Mouse (Mus musculus) thymus, postnatal 25 days (tissue): Measurements from ENCODE around the gene Prkab2.
A peak's percentile ranks its signal among the peaks of the same experiment; 100 is the strongest.

Experiments
- DNase-seq: peaks from one replicate; pipeline ENCODE4 v3.0.0; 2022

The Prkab2 gene

GRCm38 (mm10) chr3:97651604-97652003, 6.4 kb upstream of the Prkab2 start:
- no peak for DNase-seq

- DNase-seq, result no peak
These were observed 4.2 kb upstream of the Prkab2 start for GRCm38 (mm10) chr3:97653781-97654180.

GRCm38 (mm10) chr3:97654901-97655300, 3.1 kb upstream of the Prkab2 start:
- peak; percentile 46 for DNase-seq

GRCm38 (mm10) chr3:97658426-97659193, 617 bp downstream of the Prkab2 start:
- DNase-seq, result no peak

- DNase-seq, result no peak
These were observed 1.8 kb downstream of the Prkab2 start for GRCm38 (mm10) chr3:97659746-97660145.

GRCm38 (mm10) chr3:97661206-97661605, 3.2 kb downstream of the Prkab2 start:
- no peak for DNase-seq

- no peak for DNase-seq
These were observed 7.5 kb downstream of the Prkab2 start for GRCm38 (mm10) chr3:97665525-97665924.

- no peak for DNase-seq
These were observed 8.2 kb downstream of the Prkab2 start for GRCm38 (mm10) chr3:97666154-97666553.

- DNase-seq, result no peak
These were observed 9.2 kb downstream of the Prkab2 start for GRCm38 (mm10) chr3:97667093-97667675.

GRCm38 (mm10) chr3:97674644-97675110, 16.7 kb downstream of the Prkab2 start, which contains the start of gene Gm17651:
Gene Gm17651, minus strand, starts transcription at chr3:97674694.
- no peak for DNase-seq

- no peak for DNase-seq
These were observed 18.1 kb downstream of the Prkab2 start for GRCm38 (mm10) chr3:97676126-97676525.

GRCm38 (mm10) chr3:97678416-97678815, 20.4 kb downstream of the Prkab2 start:
- no peak for DNase-seq

- peak; percentile 89 for DNase-seq
These were observed 22.8 kb downstream of the Prkab2 start for GRCm38 (mm10) chr3:97680631-97681320.

GRCm38 (mm10) chr3:97681321-97682158, 23.5 kb downstream of the Prkab2 start:
- DNase-seq, result peak; percentile 67

GRCm38 (mm10) chr3:97682159-97682502, 24.1 kb downstream of the Prkab2 start:
- DNase-seq, result no peak

GRCm38 (mm10) chr3:97682576-97682975, 24.6 kb downstream of the Prkab2 start:
- no peak for DNase-seq

GRCm38 (mm10) chr3:97683560-97684195, 25.7 kb downstream of the Prkab2 start:
- no peak for DNase-seq

- DNase-seq, result no peak
These were observed 28.6 kb downstream of the Prkab2 start for GRCm38 (mm10) chr3:97686372-97687117.

- no peak for DNase-seq
These were observed 31.3 kb downstream of the Prkab2 start for GRCm38 (mm10) chr3:97689289-97689688.

GRCm38 (mm10) chr3:97690590-97690989, 32.6 kb downstream of the Prkab2 start:
- no peak for DNase-seq

- DNase-seq, result no peak
These were observed 33.5 kb downstream of the Prkab2 start for GRCm38 (mm10) chr3:97691443-97692017.
